Mouse (Mus musculus): ENCODE measurements around the gene Zfp574. TPM values are rescaled to one million over a fixed set of nuclear protein-coding genes. Genes with fewer than 3 reads are reported as not detected.

The Zfp574 gene
- total RNA-seq, 4 experiments from 2014 or later: 28.0 to 31.0 (median 29.6) TPM

DNA sequence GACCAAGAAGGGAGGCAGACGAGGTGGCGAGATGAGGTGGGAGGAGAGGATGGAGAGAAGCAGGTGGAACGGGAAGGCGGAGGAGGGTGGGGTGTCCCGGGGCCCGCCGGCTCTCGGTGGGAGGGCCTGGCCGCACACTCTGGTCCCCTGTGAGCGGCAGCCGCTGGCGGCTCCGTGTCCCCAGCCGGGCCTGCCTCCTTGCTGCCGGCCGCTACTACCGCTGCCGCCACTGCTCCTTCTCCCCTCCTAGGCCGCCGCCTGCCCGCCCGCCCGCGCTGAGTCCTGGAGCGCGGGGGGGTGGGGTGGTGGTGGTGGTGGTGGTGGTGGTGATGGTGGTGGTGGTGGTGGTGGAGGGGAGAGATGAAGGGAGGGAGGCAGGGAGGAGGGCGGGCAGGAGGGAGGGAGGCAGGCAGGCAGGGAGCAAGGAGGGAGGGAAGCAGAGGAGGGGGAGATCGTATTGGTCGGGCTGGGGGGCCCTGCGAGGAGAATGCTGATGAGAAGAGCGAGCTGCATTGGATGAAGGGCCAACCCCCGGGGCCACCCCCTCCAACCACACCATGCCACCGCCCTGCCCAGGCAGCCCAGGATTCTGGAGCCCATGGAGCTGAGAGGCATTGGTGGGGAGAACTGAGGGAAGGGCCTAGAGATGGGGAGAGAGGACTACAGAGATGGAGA, 486 bp downstream of the Zfp574 start:
- peak; percentile 56 to 75 for DNase-seq (ENCODE audit: low spot score in 2 of 2)

DNA sequence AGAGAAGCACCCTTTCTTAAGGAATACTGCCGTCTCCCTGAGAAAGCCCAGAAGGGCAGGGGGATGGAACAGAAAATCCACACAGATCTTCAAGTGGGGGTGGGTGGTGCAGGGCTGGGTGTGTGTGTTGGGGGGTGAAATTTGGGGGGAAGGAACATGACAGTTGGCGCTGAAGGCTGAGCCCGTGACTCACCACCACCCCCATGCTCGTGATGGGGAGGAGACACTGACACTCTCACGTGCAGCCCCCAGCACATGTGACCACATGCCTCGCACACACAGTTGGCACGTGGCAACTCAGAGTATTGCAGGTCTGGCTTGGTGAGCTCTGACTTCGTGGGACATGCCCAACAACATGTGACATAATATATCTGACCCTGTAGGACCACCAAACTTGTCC, 1.6 kb downstream of the Zfp574 start:
- DNase-seq (ENCODE audit: low spot score in 2 of 2): peak in 1 of 2 experiments; percentile 52

DNA sequence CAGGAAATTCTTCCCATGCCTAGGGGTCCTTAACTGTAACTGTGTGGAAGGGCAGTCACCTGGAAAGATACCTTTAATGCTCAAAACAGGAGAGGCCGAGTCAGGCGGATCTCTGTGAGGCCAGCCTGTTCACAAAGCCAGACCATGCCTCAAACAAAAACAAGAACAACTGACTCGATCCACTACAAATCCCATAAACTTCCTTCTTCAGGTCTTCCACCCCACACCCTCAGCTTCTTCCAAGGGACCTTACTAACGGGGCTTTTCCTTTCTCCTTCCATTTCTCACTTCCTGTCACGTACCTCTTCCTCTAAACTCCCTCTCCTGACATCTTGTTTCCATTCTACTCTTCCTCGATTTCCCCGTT, 3.9 kb downstream of the Zfp574 start:
- no peak for DNase-seq (ENCODE audit: low spot score in 2 of 2)

DNA sequence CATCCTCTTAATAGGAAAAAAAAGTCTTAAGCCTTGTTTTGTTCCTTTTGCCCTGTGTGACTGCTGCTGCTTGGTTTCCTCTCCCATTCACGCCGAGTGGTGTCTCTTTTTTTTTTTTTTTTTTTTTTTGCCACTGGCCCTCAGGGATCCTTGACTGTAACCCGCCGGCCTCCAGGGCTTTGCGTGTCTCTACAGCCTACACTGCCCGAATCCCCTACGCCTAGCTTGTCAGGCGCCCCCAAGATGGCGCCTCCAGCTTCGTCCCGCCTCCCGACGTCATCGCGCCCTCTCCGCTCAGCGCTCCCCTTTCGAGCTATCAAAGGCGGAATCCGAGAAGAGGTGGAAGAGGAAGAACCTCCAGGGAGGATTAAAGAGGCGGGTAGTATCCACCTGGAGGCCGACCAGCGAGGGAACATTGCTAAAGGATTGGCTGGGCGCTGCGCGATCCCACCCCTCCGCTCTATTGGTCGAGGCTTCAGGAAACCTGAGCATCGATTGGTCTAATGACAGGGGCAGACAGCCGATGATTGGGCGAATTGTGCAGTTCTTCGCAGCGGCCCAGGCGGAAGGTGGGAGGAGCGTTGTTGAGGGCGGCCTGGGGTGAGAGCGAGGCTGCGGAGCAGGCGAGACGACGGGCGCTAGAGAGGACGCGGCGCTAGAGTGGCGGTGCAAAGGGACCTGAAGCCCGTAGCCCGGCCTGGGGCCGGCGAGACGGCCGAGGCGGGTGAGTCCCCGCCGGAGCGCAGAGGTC, 4.5 kb downstream of the Zfp574 start:
- peak; percentile 99 to 100 for DNase-seq (ENCODE audit: low spot score in 2 of 2)

DNA sequence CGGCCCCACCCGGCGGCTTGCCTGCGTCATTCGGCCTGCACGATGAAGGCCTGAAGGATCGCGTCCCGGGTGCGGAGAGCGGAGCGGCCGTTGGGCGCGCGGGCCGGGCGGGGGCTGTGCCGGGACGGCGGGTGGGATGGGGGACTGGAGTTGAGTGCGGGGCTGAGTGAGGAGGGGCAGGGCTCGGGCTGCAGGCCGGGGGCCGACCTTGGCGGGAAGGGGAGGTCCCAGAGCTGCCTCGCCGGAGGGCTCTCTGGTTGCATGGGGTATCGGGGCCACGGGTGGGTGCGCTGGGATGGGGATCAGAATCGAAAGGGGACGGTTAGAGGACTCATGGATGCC, 5.0 kb downstream of the Zfp574 start:
- DNase-seq (ENCODE audit: low spot score in 2 of 2): no peak

DNA sequence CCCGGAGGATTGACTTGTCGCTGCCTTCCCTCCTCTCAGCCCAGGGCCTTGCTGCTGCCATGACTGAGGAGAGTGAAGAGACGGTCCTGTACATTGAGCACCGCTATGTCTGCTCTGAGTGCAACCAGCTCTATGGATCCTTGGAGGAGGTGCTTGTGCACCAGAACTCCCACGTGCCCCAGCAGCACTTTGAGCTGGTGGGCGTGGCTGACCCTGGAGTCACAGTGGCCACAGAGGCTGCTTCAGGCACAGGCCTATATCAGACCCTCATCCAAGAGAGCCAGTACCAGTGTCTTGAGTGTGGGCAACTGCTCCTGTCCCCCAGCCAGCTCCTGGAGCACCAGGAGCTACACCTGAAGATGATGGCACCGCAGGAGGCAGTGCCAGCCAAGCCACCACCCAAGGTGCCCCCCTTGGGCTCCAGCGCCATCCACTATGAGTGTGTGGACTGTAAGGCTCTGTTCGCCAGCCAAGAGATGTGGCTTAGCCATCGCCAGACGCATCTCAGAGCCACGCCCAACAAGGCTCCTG, 7.2 kb downstream of the Zfp574 start:
- no peak for DNase-seq (ENCODE audit: low spot score in 2 of 2)

DNA sequence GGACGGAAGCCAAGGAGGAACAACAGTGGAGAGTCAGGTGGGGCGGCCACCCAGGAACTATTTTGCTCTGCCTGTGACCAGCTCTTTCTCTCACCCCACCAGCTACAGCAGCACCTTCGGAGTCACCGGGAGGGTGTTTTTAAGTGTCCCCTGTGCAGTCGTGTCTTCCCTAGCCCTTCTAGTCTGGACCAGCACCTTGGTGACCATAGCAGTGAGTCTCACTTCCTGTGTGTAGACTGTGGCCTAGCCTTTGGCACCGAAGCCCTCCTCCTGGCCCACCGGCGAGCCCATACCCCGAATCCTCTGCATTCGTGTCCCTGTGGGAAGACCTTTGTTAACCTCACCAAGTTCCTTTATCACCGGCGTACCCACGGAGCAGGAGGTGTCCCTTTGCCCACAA, 8.1 kb downstream of the Zfp574 start:
- no peak for DNase-seq (ENCODE audit: low spot score in 2 of 2)

DNA sequence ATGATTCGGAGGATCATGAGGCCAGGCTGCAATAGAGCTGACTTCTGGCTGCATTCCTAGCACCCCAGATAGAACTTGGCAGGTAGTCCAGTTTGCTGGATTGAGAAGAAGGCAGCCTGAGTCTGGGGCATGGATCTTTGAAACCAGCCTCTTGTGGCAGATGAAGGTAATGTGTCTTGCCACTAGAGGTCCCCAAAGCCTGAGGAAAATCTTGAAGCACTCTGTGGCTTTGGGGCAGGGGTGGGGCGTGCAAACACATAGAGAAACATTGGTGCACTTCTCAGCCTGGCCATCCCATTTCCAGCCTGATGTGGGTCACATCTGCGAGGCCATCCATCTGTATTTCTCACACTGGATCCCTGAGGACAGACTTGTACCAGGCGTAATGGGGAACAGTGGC, 10.1 kb downstream of the Zfp574 start:
- no peak for DNase-seq (ENCODE audit: low spot score in 2 of 2)

DNA sequence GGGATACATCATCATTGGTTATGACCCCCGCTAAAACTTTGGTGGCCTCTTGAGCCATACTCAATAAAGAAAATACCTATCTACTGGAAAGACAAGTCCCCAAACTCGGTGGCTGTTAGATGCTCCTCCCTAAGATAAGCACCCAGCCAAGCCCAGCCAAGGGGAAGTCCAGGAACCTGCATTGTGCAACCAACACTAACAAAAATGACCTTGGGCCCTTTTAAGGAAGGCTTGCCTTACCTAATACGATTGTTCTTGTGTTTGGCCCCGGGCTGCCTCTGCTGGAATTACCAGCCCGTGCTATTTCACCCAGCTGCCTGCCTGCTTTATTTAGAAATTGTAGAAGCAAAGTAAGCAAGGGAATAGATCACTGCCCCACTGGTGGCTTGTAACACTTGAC, 12.3 kb downstream of the Zfp574 start:
- no peak for DNase-seq (ENCODE audit: low spot score in 2 of 2)

DNA sequence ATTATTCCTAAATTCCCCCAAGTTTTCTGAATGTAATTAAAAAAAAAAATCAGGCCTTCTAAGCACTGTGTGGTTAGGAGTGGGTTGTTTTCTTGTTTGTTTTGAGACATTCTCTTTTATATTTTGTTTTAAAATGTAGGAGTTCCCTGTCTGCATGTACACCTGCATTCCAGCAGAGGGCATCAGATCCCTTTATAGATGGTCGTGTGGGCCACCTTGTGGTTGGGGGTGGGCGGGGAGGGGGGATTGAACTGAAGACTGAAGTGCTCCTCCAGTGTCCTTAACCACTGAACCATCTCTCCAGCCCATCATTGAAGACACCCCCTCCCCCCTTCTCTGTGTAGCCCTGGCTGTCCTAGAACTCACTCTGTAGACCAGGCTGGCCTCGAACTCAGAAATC, 14.3 kb downstream of the Zfp574 start:
- no peak for DNase-seq (ENCODE audit: low spot score in 2 of 2)

DNA sequence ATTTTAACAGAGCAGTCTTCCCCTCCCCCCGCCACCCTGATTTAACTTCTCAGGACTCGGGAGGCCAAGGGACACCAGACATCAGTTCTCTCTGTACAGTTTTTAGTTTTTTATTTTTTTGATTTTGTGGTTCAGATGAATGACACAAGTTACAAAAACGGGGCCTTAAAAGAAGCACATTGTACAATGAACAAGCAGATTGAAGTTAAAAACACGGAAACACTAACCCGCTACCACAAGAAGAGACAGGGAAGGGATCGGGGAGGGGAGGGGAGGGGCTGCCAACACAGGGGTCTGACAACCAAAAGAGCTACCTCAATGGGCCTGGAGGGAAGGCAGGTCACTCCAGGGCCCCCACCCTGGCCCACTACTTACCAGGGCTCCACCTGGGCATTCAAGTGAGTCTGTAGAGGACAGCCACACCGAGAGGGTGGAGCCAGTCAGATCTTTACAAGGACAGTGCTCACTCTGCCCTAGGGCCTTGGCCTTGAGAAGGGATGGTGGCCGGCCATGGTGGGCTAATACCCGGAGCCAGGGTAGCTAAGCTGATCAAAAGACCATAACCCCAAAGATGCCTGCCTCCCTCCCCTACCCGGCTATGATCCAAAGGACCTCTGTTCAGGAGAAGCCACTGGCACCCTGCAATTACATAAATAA, 15.0 kb downstream of the Zfp574 start:
- no peak for DNase-seq (ENCODE audit: low spot score in 2 of 2)

DNA sequence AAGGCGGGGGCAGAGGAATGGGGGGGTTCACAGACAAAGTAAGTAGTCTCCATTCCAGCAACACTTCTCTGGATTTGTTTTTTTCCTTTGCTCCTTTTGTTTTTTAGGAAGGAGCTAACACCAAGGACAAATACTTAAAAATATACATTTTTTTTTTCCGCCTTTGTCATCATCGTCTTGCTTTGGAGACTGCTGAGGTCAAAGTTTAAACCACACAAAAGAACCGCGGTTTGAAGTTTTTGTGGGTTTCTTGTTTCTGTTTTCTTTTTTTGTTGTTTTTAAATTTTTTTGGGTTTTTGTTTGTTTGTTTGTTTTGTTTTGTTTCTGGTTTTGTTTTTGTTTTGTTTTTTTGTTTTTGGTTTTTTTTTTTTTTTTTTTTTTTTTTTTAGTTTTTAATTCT, 15.6 kb downstream of the Zfp574 start:
- no peak for DNase-seq (ENCODE audit: low spot score in 2 of 2)

DNA sequence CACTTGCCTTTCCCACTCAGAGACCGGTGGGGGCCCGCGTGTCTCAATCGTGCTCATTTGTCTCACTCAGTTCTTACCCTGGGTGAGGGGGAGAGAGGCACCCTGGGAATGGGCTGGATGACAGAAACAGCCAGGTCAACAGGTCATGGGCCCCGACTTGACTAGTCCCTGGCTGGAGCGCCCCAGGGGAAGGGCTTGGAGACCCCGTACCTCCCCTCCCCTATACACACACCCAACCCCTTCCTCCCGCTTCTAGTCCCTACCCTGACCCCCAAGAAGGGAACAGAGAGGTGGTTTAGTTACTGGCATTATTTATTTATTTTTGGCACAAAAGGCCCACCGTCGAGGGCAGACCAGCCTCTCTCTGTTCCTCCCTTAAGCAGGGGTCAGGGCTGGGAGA, 16.2 kb downstream of the Zfp574 start:
- no peak for DNase-seq (ENCODE audit: low spot score in 2 of 2)

DNA sequence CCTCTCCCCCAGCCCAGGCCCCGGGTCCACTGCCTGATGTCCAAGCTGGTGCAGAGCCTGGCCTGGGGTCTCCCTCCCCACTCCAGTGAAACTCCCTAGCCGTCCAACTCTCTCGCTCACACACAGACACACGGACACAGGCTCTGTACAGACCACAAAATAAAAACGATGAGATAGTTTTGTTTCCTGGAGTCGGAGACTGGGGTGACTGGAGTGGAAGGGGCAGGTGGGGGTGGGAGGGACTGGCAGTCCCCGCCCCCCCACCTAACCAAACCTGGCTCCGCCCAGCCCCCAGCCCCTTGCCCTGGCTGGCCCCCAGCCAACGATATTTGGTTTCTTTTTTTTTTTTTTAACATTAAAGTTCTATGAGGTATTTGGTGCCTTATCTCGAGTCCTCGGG, 16.6 kb downstream of the Zfp574 start:
- DNase-seq (ENCODE audit: low spot score in 2 of 2): no peak

DNA sequence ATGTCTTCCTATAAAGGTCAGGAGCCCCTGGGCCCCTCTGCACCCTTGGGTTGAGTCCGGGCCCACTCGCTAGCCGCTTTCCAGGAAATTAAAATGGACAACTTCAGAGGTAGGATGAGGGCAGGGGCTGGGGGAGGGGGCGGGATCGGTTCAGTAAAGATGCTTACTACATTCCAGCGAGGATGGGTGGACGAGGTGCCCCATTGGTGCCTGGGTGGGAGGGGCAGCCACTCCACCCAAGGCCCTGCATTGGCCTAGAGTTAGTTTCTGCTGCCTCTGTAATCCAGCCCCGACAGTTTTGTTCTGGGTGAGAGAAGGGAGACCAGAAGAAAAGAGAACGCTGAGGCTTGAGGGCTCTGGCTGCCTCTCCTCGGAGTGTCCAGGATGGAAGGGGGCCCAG, 17.5 kb downstream of the Zfp574 start:
- no peak for DNase-seq (ENCODE audit: low spot score in 2 of 2)

DNA sequence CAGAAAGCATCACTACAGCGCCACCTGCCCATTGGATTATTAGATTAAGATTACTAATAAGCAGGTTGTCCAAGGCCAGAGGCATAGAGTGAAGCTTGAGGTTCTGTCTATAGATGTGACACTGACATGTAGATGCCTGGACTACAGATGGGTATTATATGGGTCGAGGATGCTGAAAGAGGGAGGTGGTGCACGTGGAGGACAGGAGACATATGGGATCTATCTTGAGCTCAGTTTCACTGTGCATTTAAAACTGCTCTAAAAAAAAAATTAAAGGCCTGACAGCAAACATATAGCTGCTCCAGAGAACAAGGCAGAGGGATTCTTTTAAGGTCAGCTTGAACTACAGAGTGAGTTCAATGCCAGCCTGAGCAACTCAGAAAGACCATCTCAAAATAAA, 25.8 kb downstream of the Zfp574 start:
- DNase-seq (ENCODE audit: low spot score in 2 of 2): no peak

DNA sequence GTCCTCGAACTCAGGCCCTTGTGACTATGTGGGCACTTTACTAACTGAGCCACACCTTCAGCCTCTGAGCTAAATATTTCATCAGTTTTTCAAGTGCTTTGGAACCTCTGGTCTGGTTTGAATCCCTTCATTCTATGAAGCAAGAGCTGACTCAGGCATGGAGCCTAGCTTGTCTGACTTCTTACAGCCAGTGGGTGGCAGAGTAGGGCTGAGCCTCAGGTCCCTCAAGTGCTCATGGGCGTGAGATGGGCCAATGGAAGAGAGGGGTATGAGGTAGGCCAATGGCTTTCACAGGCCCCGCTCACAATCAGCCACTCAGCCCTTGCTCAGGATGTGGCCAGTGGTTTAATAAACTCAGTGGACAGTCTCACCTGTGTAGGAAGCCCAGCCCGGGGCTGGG, 27.2 kb downstream of the Zfp574 start:
- no peak for DNase-seq (ENCODE audit: low spot score in 2 of 2)

DNA sequence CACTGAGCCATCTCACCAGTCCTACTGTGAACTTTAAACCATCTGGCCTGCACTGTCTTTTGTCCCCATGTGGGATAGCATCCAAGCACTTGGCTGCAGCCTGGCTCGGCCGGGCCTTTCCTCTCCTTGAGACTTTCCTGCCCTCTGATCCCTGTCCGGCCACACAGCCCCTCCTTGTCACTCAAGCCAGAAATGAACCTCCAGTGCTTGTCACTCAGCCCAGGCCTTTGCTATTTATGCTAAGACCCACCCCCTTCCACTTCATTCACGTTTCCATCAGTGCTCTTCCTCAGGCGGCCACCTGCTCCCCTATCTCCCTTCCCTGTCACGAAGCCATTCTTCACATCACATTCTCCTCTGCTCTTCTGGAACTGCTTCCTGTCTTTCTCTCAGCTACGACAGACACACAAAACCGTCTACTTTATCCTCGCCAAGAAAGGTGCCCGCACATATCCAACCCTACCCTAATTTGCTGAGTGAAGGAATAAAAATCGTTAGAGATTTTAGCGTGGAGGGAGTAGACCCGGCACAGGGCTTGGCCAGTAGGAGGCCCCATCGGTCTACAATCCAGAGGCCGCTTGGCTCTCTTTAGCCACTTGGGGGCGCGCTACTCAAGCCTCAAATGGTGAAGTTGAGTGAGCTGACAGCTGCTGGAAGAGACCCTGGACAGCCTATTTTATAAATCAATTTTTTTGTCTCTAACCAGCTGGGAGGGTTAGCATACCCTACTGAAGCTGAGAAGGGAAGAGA, 33.2 kb downstream of the Zfp574 start:
- peak; percentile 57 to 87 for DNase-seq (ENCODE audit: low spot score in 2 of 2)

DNA sequence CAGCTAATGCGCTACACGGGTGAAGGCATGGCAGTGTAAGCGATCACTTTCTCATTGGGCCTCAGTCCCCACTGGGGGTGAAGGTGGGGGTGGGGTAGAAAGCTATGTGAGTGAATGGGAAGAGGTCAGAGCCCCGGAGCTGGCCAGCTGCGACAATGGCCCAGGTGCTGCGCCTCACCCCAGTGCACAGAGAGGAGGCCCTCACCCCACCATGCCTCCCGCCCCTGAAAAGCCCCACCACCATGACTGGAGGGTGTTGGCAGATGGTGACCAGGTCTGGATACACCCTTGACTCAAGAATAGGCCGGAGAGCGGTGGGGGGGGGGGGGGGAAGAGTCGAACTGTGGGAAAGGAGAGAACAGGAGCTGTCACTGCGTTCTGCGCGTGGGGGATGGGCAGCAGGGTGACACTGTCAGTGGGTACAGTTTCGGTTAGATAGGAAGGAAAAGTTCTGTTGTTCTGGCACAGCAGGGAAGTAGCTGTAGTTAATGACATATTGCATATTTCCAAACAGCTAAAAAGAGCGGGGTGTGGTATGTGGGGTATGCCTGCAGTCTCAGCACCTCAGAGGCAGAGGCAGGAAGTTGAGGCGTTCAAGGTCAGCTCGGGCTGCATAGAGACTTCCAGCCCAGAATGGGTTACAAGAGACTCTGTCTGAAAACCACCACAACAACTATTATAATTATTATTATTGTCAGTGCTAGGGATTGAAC, 34.6 kb downstream of the Zfp574 start:
- DNase-seq (ENCODE audit: low spot score in 2 of 2): no peak

DNA sequence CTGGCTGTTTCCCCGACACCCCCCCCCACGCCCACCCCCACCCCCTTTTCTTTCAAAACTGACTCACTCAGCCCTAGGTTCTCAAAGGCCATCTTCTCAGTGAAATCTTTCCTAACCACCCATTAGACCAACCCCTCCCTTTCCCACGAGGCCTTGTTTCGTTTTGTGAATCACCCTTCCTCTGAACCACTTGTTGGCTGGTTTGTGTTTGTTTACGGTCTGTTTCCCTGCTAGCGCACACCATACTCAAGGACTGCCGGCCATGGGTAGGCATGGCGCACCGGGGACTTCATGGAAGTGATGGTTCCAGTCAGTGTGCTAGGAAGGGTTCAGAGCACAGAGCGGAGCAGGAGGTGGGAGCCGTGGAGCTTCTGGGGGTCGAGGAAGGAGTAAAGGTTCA, 37.0 kb downstream of the Zfp574 start:
- DNase-seq (ENCODE audit: low spot score in 2 of 2): no peak

DNA sequence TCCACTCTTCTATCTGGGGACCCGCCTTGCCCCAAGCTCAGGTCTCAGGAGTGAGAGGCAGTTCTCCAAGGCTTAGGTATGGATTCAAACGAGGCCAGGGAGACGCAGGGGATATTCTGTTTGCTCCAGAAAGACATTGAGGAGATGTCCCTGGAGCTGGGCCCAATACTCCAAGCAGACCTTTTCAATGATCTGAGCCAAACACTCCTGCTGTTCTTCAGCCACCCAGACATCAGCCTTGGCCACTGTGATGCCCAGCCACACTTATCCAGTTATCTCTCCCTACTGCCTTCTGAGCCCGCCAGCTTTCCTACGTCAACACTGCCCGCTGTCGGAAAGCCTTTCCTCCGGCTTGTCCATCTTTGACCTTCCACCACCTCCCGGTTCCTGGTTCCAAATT, 38.0 kb downstream of the Zfp574 start:
- DNase-seq (ENCODE audit: low spot score in 2 of 2): no peak

Data from layer of hippocampus, adult 8-10 months (tissue).